Mouse (Mus musculus) myocyte (in vitro differentiated cells): Measurements from ENCODE around the gene Iqsec1. TPM values are rescaled to one million over a fixed set of nuclear protein-coding genes. Genes with fewer than 3 reads are reported as not detected.

ENCODE experiments used
- H3K27me3 ChIP-seq: one replicate; pipeline ENCODE4 v1.6.1; 2011; ENCODE audit not compliant: control insufficient read depth, insufficient read depth, insufficient read length
- H3K36me3 ChIP-seq: one replicate; pipeline ENCODE4 v1.6.1; 2011; ENCODE audit not compliant: control insufficient read depth, insufficient read depth
- H3K4me2 ChIP-seq: one replicate; pipeline ENCODE4 v1.6.1; 2011; ENCODE audit warnings: low read depth, control low read depth
- H3K4me3 ChIP-seq: one replicate; pipeline ENCODE4 v1.5.1; 2011; ENCODE audit warnings: mild to moderate bottlenecking, control low read depth, moderate library complexity
- H3K79me2 ChIP-seq: one replicate; pipeline ENCODE4 v1.6.1; 2011; ENCODE audit not compliant: control insufficient read depth, insufficient read depth
- H3ac ChIP-seq: one replicate; pipeline ENCODE4 v1.6.1; 2011; ENCODE audit not compliant: control insufficient read depth, insufficient read length
- CEBPB ChIP-seq: IDR thresholded peaks from 2 replicates; pipeline ENCODE4 v1.6.1; 2011; ENCODE audit warnings: mild to moderate bottlenecking, moderate library complexity; ENCODE audit not compliant: poor library complexity, insufficient read depth, severe bottlenecking
- E2F4 ChIP-seq: IDR thresholded peaks from one replicate; pipeline ENCODE4 v1.6.1; 2011; ENCODE audit warnings: mild to moderate bottlenecking, control low read depth, moderate library complexity; ENCODE audit not compliant: insufficient read depth
- MAX ChIP-seq: IDR thresholded peaks from one replicate; pipeline ENCODE4 v1.6.1; 2011; ENCODE audit warnings: low read depth, mild to moderate bottlenecking, control low read depth
- MYOD1 ChIP-seq, 3 experiments: IDR thresholded peaks; one replicate each; pipeline ENCODE4 v1.6.1; 2011; ENCODE audit warnings: control low read depth in 2 of 3, low read depth in 2 of 3, mild to moderate bottlenecking in 2 of 3, moderate library complexity in 1 of 3; ENCODE audit not compliant: insufficient read length in 2 of 3, control insufficient read depth in 1 of 3
- MYOG ChIP-seq, 3 experiments: IDR thresholded peaks; one replicate each; pipeline ENCODE4 v1.6.1; 2011; ENCODE audit warnings: control low read depth in 2 of 3, low read depth in 2 of 3, mild to moderate bottlenecking in 2 of 3; ENCODE audit not compliant: insufficient read length in 2 of 3, control insufficient read depth in 1 of 3, insufficient read depth in 1 of 3
- POLR2A ChIP-seq: IDR thresholded peaks from one replicate; pipeline ENCODE4 v1.6.1; 2011; ENCODE audit warnings: low read depth, mild to moderate bottlenecking, control low read depth, moderate library complexity; ENCODE audit not compliant: insufficient read length
- POLR2AphosphoS2 ChIP-seq: IDR thresholded peaks from one replicate; pipeline ENCODE4 v1.6.1; 2011; ENCODE audit warnings: low read depth, control low read depth; ENCODE audit not compliant: insufficient read length
- REST ChIP-seq: IDR thresholded peaks from one replicate; pipeline ENCODE4 v1.6.1; 2011; ENCODE audit warnings: mild to moderate bottlenecking, control low read depth, moderate library complexity; ENCODE audit not compliant: insufficient read depth, insufficient read length
- SRF ChIP-seq: IDR thresholded peaks from one replicate; pipeline ENCODE4 v1.6.1; 2011; ENCODE audit warnings: low read depth; ENCODE audit not compliant: control insufficient read depth, insufficient read length
- TCF12 ChIP-seq: IDR thresholded peaks from one replicate; pipeline ENCODE4 v1.6.1; 2011; ENCODE audit warnings: mild to moderate bottlenecking, control low read depth; ENCODE audit not compliant: poor library complexity, insufficient read depth, severe bottlenecking
- TCF3 ChIP-seq: IDR thresholded peaks from one replicate; pipeline ENCODE4 v1.6.1; 2011; ENCODE audit warnings: low read depth, control low read depth; ENCODE audit not compliant: insufficient read length
- USF1 ChIP-seq: IDR thresholded peaks from one replicate; pipeline ENCODE4 v1.6.1; 2011; ENCODE audit warnings: low read depth, mild to moderate bottlenecking, control low read depth, moderate library complexity
- polyA plus RNA-seq: library from polyadenylated mRNA; unstranded; fragments of >200 nt; fragmentation: generic; extraction: Trizol; gene quantifications from one replicate; pipeline ENCODE4 v1.2.1, GENCODE M21; 2012; ENCODE audit warnings: missing spikeins

Iqsec1 gene
- polyA plus RNA-seq, 1 experiment: 43.4 TPM

DNA sequence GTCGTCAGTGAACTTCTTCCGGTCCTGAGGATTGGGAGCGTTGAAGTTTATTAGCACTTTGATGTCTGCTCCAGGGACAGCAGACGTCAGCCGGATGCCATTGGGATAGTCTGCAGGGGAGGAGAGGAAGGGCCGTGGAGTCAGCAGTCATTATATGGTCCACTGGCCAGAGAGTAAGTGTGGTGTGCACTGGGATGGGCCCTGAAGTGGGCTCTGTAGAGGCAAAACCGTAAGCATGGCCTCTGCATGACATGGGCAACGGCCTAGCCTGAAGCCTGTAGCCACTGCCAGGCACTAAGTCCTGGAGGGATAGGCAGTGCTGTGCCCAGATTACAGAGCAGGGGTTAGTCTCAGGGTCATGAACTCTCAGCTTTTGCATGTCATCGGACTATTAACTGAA, 319.8 kb downstream of the Iqsec1 start:
- Histone ChIP-seq H3K27me3 (no peaks in the 10 kb centered on the region), H3K79me2 (no peaks in the 10 kb centered on the region), H3ac (no peak overlapping the region), H3K4me2 (no peak overlapping the region), H3K36me3 (peaks cover 60% of the 10 kb centered on the region), H3K4me3 (no peak overlapping the region)
- TF ChIP-seq SRF: no peak
- no peak for TF ChIP-seq E2F4
- TF ChIP-seq POLR2A: no peak
- TF ChIP-seq CEBPB: no peak
- TF ChIP-seq POLR2AphosphoS2: no peak
- no peak for TF ChIP-seq MYOG (IDR thresholded peaks at IDR 0.05; ENCODE audit: control insufficient read depth in 1 of 3, insufficient read depth in 1 of 3, insufficient read length in 2 of 3, low read depth in 2 of 3)
- no peak for TF ChIP-seq REST
- TF ChIP-seq TCF3: no peak
- TF ChIP-seq USF1: no peak
- TF ChIP-seq MAX: no peak
- TF ChIP-seq TCF12: no peak
- no peak for TF ChIP-seq MYOD1 (IDR thresholded peaks at IDR 0.05; ENCODE audit: control insufficient read depth in 1 of 3, insufficient read length in 2 of 3, low read depth in 2 of 3)

DNA sequence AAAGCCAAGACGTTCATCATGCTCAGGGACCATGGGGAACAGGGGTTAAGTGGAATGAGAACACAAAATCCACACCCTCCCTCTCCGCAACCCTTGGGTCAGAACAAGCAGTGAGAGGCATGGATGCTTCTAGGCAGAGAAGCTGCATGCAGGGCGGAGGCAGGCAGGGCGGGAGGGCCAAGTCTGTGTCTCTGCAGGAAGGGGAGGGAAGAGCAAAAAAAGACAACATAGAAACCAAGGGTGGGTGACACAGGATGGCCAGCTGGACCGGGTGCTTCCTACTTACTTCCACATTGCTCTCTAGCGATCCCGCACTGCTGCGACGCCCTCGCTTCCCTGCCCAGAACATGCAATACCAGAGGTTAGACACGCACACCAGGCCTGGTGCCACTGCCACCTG, 324.7 kb downstream of the Iqsec1 start:
- H3K36me3 ChIP-seq: peaks cover 23% of the 10 kb centered on the region
- H3K79me2 ChIP-seq: no peaks in the 10 kb centered on the region
- no peaks in the 10 kb centered on the region for H3K27me3 ChIP-seq
- no peak overlapping the region for H3K4me3 ChIP-seq
- H3ac ChIP-seq: no peak overlapping the region
- no peak overlapping the region for H3K4me2 ChIP-seq
- no peak for TF ChIP-seq POLR2A
- TF ChIP-seq MYOG (IDR thresholded peaks at IDR 0.05; ENCODE audit: control insufficient read depth in 1 of 3, insufficient read depth in 1 of 3, insufficient read length in 2 of 3, low read depth in 2 of 3): no peak
- no peak for TF ChIP-seq USF1
- no peak for TF ChIP-seq CEBPB
- no peak for TF ChIP-seq E2F4
- TF ChIP-seq MYOD1 (IDR thresholded peaks at IDR 0.05; ENCODE audit: control insufficient read depth in 1 of 3, insufficient read length in 2 of 3, low read depth in 2 of 3): no peak
- no peak for TF ChIP-seq REST
- no peak for TF ChIP-seq TCF12
- TF ChIP-seq MAX: no peak
- TF ChIP-seq POLR2AphosphoS2: no peak
- no peak for TF ChIP-seq TCF3
- TF ChIP-seq SRF: no peak

GRCm38 (mm10) chr6:90662148-90662547, 326.3 kb downstream of the Iqsec1 start:
- H3K4me2 ChIP-seq: no peak overlapping the region
- H3K79me2 ChIP-seq: no peaks in the 10 kb centered on the region
- no peaks in the 10 kb centered on the region for H3K27me3 ChIP-seq
- TF ChIP-seq MYOG (IDR thresholded peaks at IDR 0.05; ENCODE audit: control insufficient read depth in 1 of 3, insufficient read depth in 1 of 3, insufficient read length in 2 of 3, low read depth in 2 of 3) (peak in 1 of 3 experiments; percentile 10), REST (no peak)
- no peak overlapping the region for H3ac ChIP-seq
- no peak overlapping the region for H3K4me3 ChIP-seq
- H3K36me3 ChIP-seq: peaks cover 15% of the 10 kb centered on the region

DNA sequence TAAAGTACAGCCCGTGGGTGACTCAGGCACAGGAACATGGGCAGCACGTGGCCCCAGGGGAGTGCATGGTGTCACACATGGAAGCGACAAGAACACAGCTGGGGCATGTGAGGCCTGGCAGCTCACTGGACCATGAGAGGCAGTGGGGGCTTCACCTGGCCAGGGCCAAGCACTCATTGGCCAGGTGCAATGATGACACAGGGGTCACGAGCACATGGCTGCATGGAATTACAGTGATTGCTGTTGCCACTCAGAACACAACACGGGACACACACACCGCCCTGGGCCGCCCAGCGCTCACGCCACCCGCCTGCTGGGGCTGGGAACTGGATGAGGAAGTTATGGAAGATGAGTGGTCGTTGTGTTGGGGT, 327.5 kb downstream of the Iqsec1 start:
- Histone ChIP-seq H3ac (no peak overlapping the region), H3K36me3 (peaks cover 7% of the 10 kb centered on the region), H3K27me3 (no peaks in the 10 kb centered on the region), H3K79me2 (no peaks in the 10 kb centered on the region), H3K4me3 (no peak overlapping the region), H3K4me2 (no peak overlapping the region)
- TF ChIP-seq E2F4 (no peak), USF1 (no peak), REST (no peak), MYOG (IDR thresholded peaks at IDR 0.05; ENCODE audit: control insufficient read depth in 1 of 3, insufficient read depth in 1 of 3, insufficient read length in 2 of 3, low read depth in 2 of 3) (no peak), TCF3 (no peak), MYOD1 (IDR thresholded peaks at IDR 0.05; ENCODE audit: control insufficient read depth in 1 of 3, insufficient read length in 2 of 3, low read depth in 2 of 3) (no peak), POLR2A (peak; percentile 7), MAX (no peak), SRF (no peak), TCF12 (no peak), POLR2AphosphoS2 (peak; percentile 57), CEBPB (no peak)

- TF ChIP-seq TCF12 (no peak), CEBPB (no peak), SRF (no peak), MAX (no peak), E2F4 (no peak), POLR2A (no peak), MYOG (IDR thresholded peaks at IDR 0.05; ENCODE audit: control insufficient read depth in 1 of 3, insufficient read depth in 1 of 3, insufficient read length in 2 of 3, low read depth in 2 of 3) (no peak), REST (no peak)
- Histone ChIP-seq H3K79me2 (no peaks in the 10 kb centered on the region), H3K4me3 (no peak overlapping the region), H3K27me3 (no peaks in the 10 kb centered on the region), H3K36me3 (peaks cover 3% of the 10 kb centered on the region), H3ac (no peak overlapping the region), H3K4me2 (no peak overlapping the region)
Measured at GRCm38 (mm10) chr6:90660398-90661028, 328.0 kb downstream of the Iqsec1 start.
